Mouse (Mus musculus): ENCODE results near the gene Sod1. TPM values are rescaled to one million over a fixed set of nuclear protein-coding genes. Genes with fewer than 3 reads are reported as not detected.

The Sod1 gene
- polyA plus RNA-seq (2012; rRNA removed) = 623 and 753 TPM in 2 replicates
- polyA plus RNA-seq (2014; fragmentation: Nextera tagmentation; extraction: Ambion mirVana) = 1,393 and 1,455 TPM in 2 replicates

GRCm38 (mm10) chr16:90220026-90220891 is at the start of gene Sod1:
Gene Sod1, plus strand, starts transcription at chr16:90220754.
- H3K27me3 ChIP-seq (ENCODE audit: control insufficient read depth, insufficient read depth, low read length) = no peaks in the 10 kb centered on the region
- peak within 1 kb of the TSS; percentile 91 for H3K9ac ChIP-seq (replicated peaks)
- DNase-seq (ENCODE audit: low read depth in 3 of 3, low spot score in 3 of 3) = peak; percentile 85 to 90 (median 87)
- peaks cover 26 to 32% of the 10 kb centered on the region in 2 experiments for H3K4me1 ChIP-seq (replicated peaks; ENCODE audit: control insufficient read depth in 2 of 2, insufficient read depth in 2 of 2, low read length in 1 of 2)
- no peaks in the 10 kb centered on the region for H3K9me3 ChIP-seq (ENCODE audit: control insufficient read depth, low read length)
- ATAC-seq (ENCODE audit: insufficient read depth) = peak; percentile 95
- H3K36me3 ChIP-seq (replicated peaks; ENCODE audit: control insufficient read depth, insufficient read depth, low read depth) = peaks cover 25% of the 10 kb centered on the region
- under 1% methylated on average over 63 of the region's 63 CpGs for WGBS (ENCODE audit: insufficient replicate concordance)
- peak within 1 kb of the TSS; percentile 91 for H3K4me2 ChIP-seq (ENCODE audit: low read depth)
- peak within 1 kb of the TSS; percentile 89 for H3K27ac ChIP-seq
- peak within 1 kb of the TSS; percentile 66 to 90 for H3K4me3 ChIP-seq (ENCODE audit: insufficient read depth in 1 of 2, low read depth in 2 of 2, low read length in 2 of 2)
- TF ChIP-seq EP300 (IDR thresholded peaks at IDR 0.05; ENCODE audit: low read depth) (no peak), CTCF (IDR thresholded peaks at IDR 0.05; ENCODE audit: low read depth) (no peak)

- no peaks in the 10 kb centered on the region for H3K27me3 ChIP-seq (ENCODE audit: control insufficient read depth, insufficient read depth, low read length)
- H3K4me3 ChIP-seq (ENCODE audit: insufficient read depth in 1 of 2, low read depth in 2 of 2, low read length in 2 of 2) = no peak overlapping the region
- H3K36me3 ChIP-seq (replicated peaks; ENCODE audit: control insufficient read depth, insufficient read depth, low read depth) = no peaks in the 10 kb centered on the region
- no peak overlapping the region for H3K4me2 ChIP-seq (ENCODE audit: low read depth)
- TF ChIP-seq CTCF (IDR thresholded peaks at IDR 0.05; ENCODE audit: low read depth) (no peak), EP300 (IDR thresholded peaks at IDR 0.05; ENCODE audit: low read depth) (no peak)
- no peaks in the 10 kb centered on the region for H3K9me3 ChIP-seq (ENCODE audit: control insufficient read depth, low read length)
- no peaks in the 10 kb centered on the region for H3K4me1 ChIP-seq (replicated peaks; ENCODE audit: control insufficient read depth in 2 of 2, insufficient read depth in 2 of 2, low read length in 1 of 2)
- 55% methylated on average over 8 of the region's 8 CpGs for WGBS (ENCODE audit: insufficient replicate concordance)
- DNase-seq (ENCODE audit: low read depth in 3 of 3, low spot score in 3 of 3) (no peak), ATAC-seq (ENCODE audit: insufficient read depth) (no peak)
- no peak overlapping the region for H3K9ac ChIP-seq (replicated peaks)
- no peak overlapping the region for H3K27ac ChIP-seq
Observed at GRCm38 (mm10) chr16:90171416-90171815, 49.1 kb upstream of the Sod1 start.

GRCm38 (mm10) chr16:90176472-90176871 is 44.1 kb upstream of the Sod1 start:
- no peak for ATAC-seq (ENCODE audit: insufficient read depth)

GRCm38 (mm10) chr16:90177425-90177824 is 43.1 kb upstream of the Sod1 start:
- Histone ChIP-seq H3K9me3 (ENCODE audit: control insufficient read depth, low read length) (no peaks in the 10 kb centered on the region), H3K27me3 (ENCODE audit: control insufficient read depth, insufficient read depth, low read length) (no peaks in the 10 kb centered on the region), H3K9ac (replicated peaks) (no peak overlapping the region), H3K4me3 (ENCODE audit: insufficient read depth in 1 of 2, low read depth in 2 of 2, low read length in 2 of 2) (no peak overlapping the region), H3K4me1 (replicated peaks; ENCODE audit: control insufficient read depth in 2 of 2, insufficient read depth in 2 of 2, low read length in 1 of 2) (peaks cover 0 to 7% of the 10 kb centered on the region in 2 experiments; a peak in 2 of 4 replicates), H3K4me2 (ENCODE audit: low read depth) (no peak overlapping the region), H3K27ac (no peak overlapping the region), H3K36me3 (replicated peaks; ENCODE audit: control insufficient read depth, insufficient read depth, low read depth) (no peaks in the 10 kb centered on the region)
- TF ChIP-seq CTCF (IDR thresholded peaks at IDR 0.05; ENCODE audit: low read depth) (no peak), EP300 (IDR thresholded peaks at IDR 0.05; ENCODE audit: low read depth) (no peak)
- ATAC-seq (ENCODE audit: insufficient read depth) = no peak
- peak in 2 of 3 experiments; percentile 9 to 40 for DNase-seq (ENCODE audit: low read depth in 3 of 3, low spot score in 3 of 3)
- 10% methylated on average over 8 of the region's 8 CpGs for WGBS (ENCODE audit: insufficient replicate concordance)

More at GRCm38 (mm10) chr16:90176472-90176871, 44.1 kb upstream of the Sod1 start:
- WGBS (ENCODE audit: insufficient replicate concordance) = 74% methylated on average over 10 of the region's 10 CpGs
- Histone ChIP-seq H3K27me3 (ENCODE audit: control insufficient read depth, insufficient read depth, low read length) (no peaks in the 10 kb centered on the region), H3K36me3 (replicated peaks; ENCODE audit: control insufficient read depth, insufficient read depth, low read depth) (no peaks in the 10 kb centered on the region), H3K4me1 (replicated peaks; ENCODE audit: control insufficient read depth in 2 of 2, insufficient read depth in 2 of 2, low read length in 1 of 2) (peaks cover 0 to 7% of the 10 kb centered on the region in 2 experiments; a peak in 2 of 4 replicates), H3K27ac (no peak overlapping the region), H3K9ac (replicated peaks) (no peak overlapping the region), H3K4me3 (ENCODE audit: insufficient read depth in 1 of 2, low read depth in 2 of 2, low read length in 2 of 2) (no peak overlapping the region), H3K9me3 (ENCODE audit: control insufficient read depth, low read length) (no peaks in the 10 kb centered on the region), H3K4me2 (ENCODE audit: low read depth) (no peak overlapping the region)
- TF ChIP-seq EP300 (IDR thresholded peaks at IDR 0.05; ENCODE audit: low read depth) = no peak
- TF ChIP-seq CTCF (IDR thresholded peaks at IDR 0.05; ENCODE audit: low read depth) = no peak
- no peak for DNase-seq (ENCODE audit: low read depth in 3 of 3, low spot score in 3 of 3)

GRCm38 (mm10) chr16:90178404-90178803 is 42.1 kb upstream of the Sod1 start:
- DNase-seq (ENCODE audit: low read depth in 3 of 3, low spot score in 3 of 3) (no peak), ATAC-seq (ENCODE audit: insufficient read depth) (no peak)
- no peaks in the 10 kb centered on the region for H3K36me3 ChIP-seq (replicated peaks; ENCODE audit: control insufficient read depth, insufficient read depth, low read depth)
- H3K27me3 ChIP-seq (ENCODE audit: control insufficient read depth, insufficient read depth, low read length) = no peaks in the 10 kb centered on the region
- TF ChIP-seq EP300 (IDR thresholded peaks at IDR 0.05; ENCODE audit: low read depth) (no peak), CTCF (IDR thresholded peaks at IDR 0.05; ENCODE audit: low read depth) (no peak)
- peaks cover 0 to 7% of the 10 kb centered on the region in 2 experiments; a peak in 2 of 4 replicates for H3K4me1 ChIP-seq (replicated peaks; ENCODE audit: control insufficient read depth in 2 of 2, insufficient read depth in 2 of 2, low read length in 1 of 2)
- no peak overlapping the region for H3K9ac ChIP-seq (replicated peaks)
- H3K9me3 ChIP-seq (ENCODE audit: control insufficient read depth, low read length) = no peaks in the 10 kb centered on the region
- no peak overlapping the region for H3K4me3 ChIP-seq (ENCODE audit: insufficient read depth in 1 of 2, low read depth in 2 of 2, low read length in 2 of 2)
- 40% methylated on average over 3 of the region's 3 CpGs for WGBS (ENCODE audit: insufficient replicate concordance)
- H3K4me2 ChIP-seq (ENCODE audit: low read depth) = no peak overlapping the region
- H3K27ac ChIP-seq = no peak overlapping the region

Measured in liver, embryonic 14.5 days (tissue).